ENCODE assay signal across 22 mouse cellular contexts in genomic region chr2:164418308-164418875, GRCm38 (mm10). TPM values are rescaled to one million over a fixed set of nuclear protein-coding genes. Genes with fewer than 3 reads are reported as not detected.
DNase-seq lines count a peak whose midpoint lies in the region; ATAC-seq and TF ChIP-seq lines count a peak whose summit lies in the region.
"Had no signal": no experiment of that assay in that cellular context is flagged by ENCODE, and none has a peak within 500 bp of the region (broad histone marks: within the 10 kb centered on the region; RNA-seq: fewer than 3 reads in every experiment).

No protein-coding gene starts in this region.

- peak overlapping the region; percentile 66 for H3K27ac ChIP-seq in kidney, postnatal 0 days
- H3K27ac ChIP-seq: embryonic facial prominence, embryonic 15.5 days; forebrain, embryonic 10.5 days; limb, embryonic 13.5 days; neural tube, embryonic 13.5 days had no signal

- H3K4me2 ChIP-seq in kidney, postnatal 0 days (ENCODE audit: low read length) = no peak overlapping the region
- H3K4me2 ChIP-seq: embryonic facial prominence, embryonic 15.5 days; heart, embryonic 12.5 days; limb, embryonic 13.5 days; neural tube, embryonic 13.5 days had no signal

- WGBS in kidney, postnatal 0 days = 28% methylated on average over 3 of the region's 3 CpGs

- H3K36me3 ChIP-seq in kidney, postnatal 0 days (ENCODE audit: insufficient read depth, low read length) = peaks cover 7% of the 10 kb centered on the region
- H3K36me3 ChIP-seq: neural tube, embryonic 13.5 days had no signal

- TF ChIP-seq CTCF in kidney, postnatal 0 days (IDR thresholded peaks at IDR 0.05; ENCODE audit: low read depth) = no peak

- no peaks in the 10 kb centered on the region for H3K27me3 ChIP-seq in kidney, postnatal 0 days (ENCODE audit: insufficient read depth, low read length)
- H3K27me3 ChIP-seq: Patski had no signal

- H3K4me3 ChIP-seq in kidney, postnatal 0 days (replicated peaks; ENCODE audit: low read depth, low read length) = no peak overlapping the region
- H3K4me3 ChIP-seq: embryonic facial prominence, embryonic 15.5 days; forebrain, embryonic 10.5 days; heart, embryonic 12.5 days; limb, embryonic 13.5 days; neural tube, embryonic 13.5 days had no signal

- no peak overlapping the region for H3K9ac ChIP-seq in kidney, postnatal 0 days (ENCODE audit: low read depth, low read length)
- H3K9ac ChIP-seq: embryonic facial prominence, embryonic 15.5 days; heart, embryonic 12.5 days; limb, embryonic 13.5 days; neural tube, embryonic 13.5 days had no signal

- 0 out of 2 replicates have a peak, but pooled peaks have one; percentile 34 for ATAC-seq in kidney, postnatal 0 days (replicated peaks; ENCODE audit: low FRiP score, low read depth)
- ATAC-seq in frontal cortex, adult (ENCODE audit: low TSS enrichment) = no peak
- no peak for ATAC-seq in monocyte, adult 5-6 weeks (replicated peaks; ENCODE audit: insufficient number of reproducible peaks, low FRiP score, low TSS enrichment, poor library complexity, severe bottlenecking)
- ATAC-seq: hindbrain, embryonic 16.5 days; Patski had no signal

- DNase-seq in adrenal gland, postnatal 14 days = peak; percentile 24
- DNase-seq in adrenal gland, adult (ENCODE audit: inconsistent age in 2 of 2, low spot score in 1 of 2) = no peak
- DNase-seq in thymus, postnatal 14 days = peak; percentile 31
- DNase-seq in thymus, adult 18-20 months = no peak
- no peak for DNase-seq in kidney, postnatal 0 days (ENCODE audit: low spot score)
- no peak for DNase-seq in gastrocnemius, adult 8-10 months (ENCODE audit: low spot score in 2 of 2)
- DNase-seq: cerebellum, adult 9-11 months; gastrocnemius, postnatal 25 days; heart, postnatal 36 days; lung, adult 18-20 months; retina, postnatal 1 day had no signal

- no peaks in the 10 kb centered on the region for H3K9me3 ChIP-seq in kidney, postnatal 0 days (replicated peaks; ENCODE audit: low read length)
- H3K9me3 ChIP-seq: embryonic facial prominence, embryonic 15.5 days; forebrain, embryonic 10.5 days; heart, embryonic 12.5 days; limb, embryonic 13.5 days; neural tube, embryonic 13.5 days had no signal

- H3K4me1 ChIP-seq in kidney, postnatal 0 days (replicated peaks; ENCODE audit: insufficient read depth, low read length) = no peaks in the 10 kb centered on the region

RNA-seq across cellular contexts. Expression of gene Matn4, which starts 13.4 kb away (rescaled TPM):
- total RNA-seq in adrenal gland, postnatal 14 days (2021) = 1.7 and 2.3 TPM in 2 replicates
- 0.46 and 0.62 TPM in 2 replicates for polyA plus RNA-seq in kidney, postnatal 0 days (2015; fragmentation: Nextera tagmentation; extraction: Ambion mirVana)
- not detected in 3 replicates for total RNA-seq in monocyte, adult 5-6 weeks (2017)
- total RNA-seq in gastrocnemius, adult 8-10 months (2022) = under 1 TPM; 0.27 to 0.99 (median 0.44) TPM
- polyA plus RNA-seq: forebrain, embryonic 10.5 days had no signal

RNA-seq across cellular contexts. Expression of gene Rbpjl, which starts 15.5 kb away (rescaled TPM):
- total RNA-seq in adrenal gland, postnatal 14 days (2021) = not detected in 2 replicates
- polyA plus RNA-seq in kidney, postnatal 0 days (2015; fragmentation: Nextera tagmentation; extraction: Ambion mirVana) = not detected in 2 replicates
- total RNA-seq in monocyte, adult 5-6 weeks (2017) = not detected in 3 replicates
- not detected for total RNA-seq in gastrocnemius, adult 8-10 months (2022)
- total RNA-seq: gastrocnemius, postnatal 25 days; heart, postnatal 36 days; megakaryocyte-erythroid progenitor cell, adult 5-6 weeks had no signal
- polyA plus RNA-seq: forebrain, embryonic 10.5 days; thymus, postnatal 0 days had no signal

RNA-seq across cellular contexts. Expression of gene Sdc4, which starts 25.3 kb away (rescaled TPM):
- 153 and 208 TPM in 2 replicates for total RNA-seq in adrenal gland, postnatal 14 days (2021)
- 183 and 227 TPM in 2 replicates for polyA plus RNA-seq in kidney, postnatal 0 days (2015; fragmentation: Nextera tagmentation; extraction: Ambion mirVana)
- total RNA-seq in monocyte, adult 5-6 weeks (2017) = 14.1 to 26.0 TPM (median 16.6 TPM) in 3 replicates
- total RNA-seq in gastrocnemius, adult 8-10 months (2022) = 10 to 100 TPM; 23.9 to 58.8 (median 34.1) TPM

RNA-seq across cellular contexts. Expression of gene Slpi, which starts 29.5 kb away (rescaled TPM):
- total RNA-seq in adrenal gland, postnatal 14 days (2021) = 9.2 and 9.3 TPM in 2 replicates
- polyA plus RNA-seq in kidney, postnatal 0 days (2015; fragmentation: Nextera tagmentation; extraction: Ambion mirVana) = 4.8 and 9.6 TPM in 2 replicates
- total RNA-seq in monocyte, adult 5-6 weeks (2017) = 7.4 to 25.2 TPM (median 20.6 TPM) in 3 replicates
- total RNA-seq in gastrocnemius, adult 8-10 months (2022) = under 1 TPM in 1 of 4 experiments, not detected in 3; 0.67 TPM
- total RNA-seq: gastrocnemius, postnatal 25 days; megakaryocyte-erythroid progenitor cell, adult 5-6 weeks had no signal

RNA-seq across cellular contexts. Expression of gene Sys1, which starts 38.4 kb away (rescaled TPM):
- total RNA-seq in adrenal gland, postnatal 14 days (2021) = 31.2 and 34.2 TPM in 2 replicates
- polyA plus RNA-seq in kidney, postnatal 0 days (2015; fragmentation: Nextera tagmentation; extraction: Ambion mirVana) = 83.0 and 83.1 TPM in 2 replicates
- total RNA-seq in monocyte, adult 5-6 weeks (2017) = 17.0 to 30.1 TPM (median 24.9 TPM) in 3 replicates
- total RNA-seq in gastrocnemius, adult 8-10 months (2022) = 10 to 100 TPM; 25.3 to 27.8 (median 26.6) TPM

Comparison
In these comparisons a context has a peak if more than half of its experiments do, and no peak if none do; other contexts are left out.
1. DNase-seq: peak in adrenal gland, postnatal 14 days (single experiment) and thymus, postnatal 14 days (single experiment); none in adrenal gland, adult (0 of 2), thymus, adult 18-20 months (0 of 2), kidney, postnatal 0 days (single experiment) and gastrocnemius, adult 8-10 months (0 of 2).